Mouse (Mus musculus) neural tube, embryonic 11.5 days (tissue): Measurements from ENCODE around the gene Gcg. TPM values are rescaled to one million over a fixed set of nuclear protein-coding genes. Genes with fewer than 3 reads are reported as not detected.

ENCODE experiments used
- polyA plus RNA-seq: library from polyadenylated mRNA; unstranded; fragments of >200 nt; fragmentation: Nextera tagmentation; extraction: Ambion mirVana; gene quantifications from 2 replicates; pipeline ENCODE4 v1.2.1, GENCODE M21; 2014

Gcg gene
- polyA plus RNA-seq, 1 experiment from 2014 or later = 0.21 TPM

Other genes starting within 250 kb of the Gcg start
- 0.80 and 1.4 TPM in 2 replicates for gene Dpp4, start 71.4 kb downstream of the Gcg start, polyA plus RNA-seq
- 10.7 and 11.7 TPM in 2 replicates for gene Fap, start 90.4 kb upstream of the Gcg start, polyA plus RNA-seq
- 1.4 and 1.8 TPM in 2 replicates for gene Ifih1, start 162.6 kb upstream of the Gcg start, polyA plus RNA-seq
- 1.6 and 2.1 TPM in 2 replicates for gene Gca, start 180.6 kb upstream of the Gcg start, polyA plus RNA-seq